Mouse (Mus musculus): ENCODE results near the gene Haghl.

DNA sequence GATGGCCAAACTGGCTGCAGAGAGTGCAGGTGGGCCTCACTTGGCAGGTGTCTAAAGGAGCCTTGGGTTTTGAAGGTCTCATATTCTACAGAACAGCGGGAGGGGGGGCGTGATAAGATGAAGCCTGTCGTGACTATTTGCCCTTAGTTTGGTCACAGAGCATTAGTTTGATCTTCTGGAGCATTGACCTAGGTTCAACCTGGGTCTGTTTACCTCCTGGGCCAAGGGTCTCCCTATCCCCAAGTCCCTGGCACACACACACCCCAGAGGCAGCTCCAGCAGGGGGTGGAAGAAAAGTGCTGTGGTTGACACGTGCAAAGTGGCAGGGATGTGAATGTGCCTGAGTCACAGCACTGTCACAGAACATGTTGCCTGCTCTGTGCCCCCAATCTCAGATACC, 25.4 kb upstream of the Haghl start:
- TF ChIP-seq CTCF (IDR thresholded peaks at IDR 0.05; ENCODE audit: borderline replicate concordance, extremely low read depth, insufficient read depth, insufficient read length) (no peak), POLR2A (IDR thresholded peaks at IDR 0.05; ENCODE audit: borderline replicate concordance, extremely low read depth, insufficient read depth, insufficient read length, poor library complexity, severe bottlenecking) (no peak)

Measured in brain, embryonic 14.5 days (tissue).